Mouse (Mus musculus) MEL (cell line): ENCODE results near the gene Eri3.

Experiments
- CHD2 ChIP-seq: IDR thresholded peaks from 2 replicates; pipeline ENCODE4 v1.6.1; 2011; ENCODE audit warnings: low read length, improper control_type of control experiment
- CTCF ChIP-seq, 3 experiments: IDR thresholded peaks in 2 of 3; conservative IDR thresholded peaks in 1 of 3; 2 replicates each; pipeline ENCODE4 v1.5.1; 2011 to 2012; ENCODE audit warnings: low read length in 3 of 3, low read depth in 2 of 3, mild to moderate bottlenecking in 2 of 3, improper control_type of control experiment in 1 of 3, inconsistent platforms in 1 of 3, mixed read lengths in 1 of 3, moderate library complexity in 1 of 3; ENCODE audit not compliant: control insufficient read depth in 1 of 3, insufficient read depth in 1 of 3, poor library complexity in 1 of 3, severe bottlenecking in 1 of 3
- EP300 ChIP-seq, 2 experiments: IDR thresholded peaks; 2 replicates each; pipeline ENCODE4 v1.6.1; 2011; ENCODE audit warnings: improper control_type of control experiment in 2 of 2, low read length in 2 of 2, low read depth in 1 of 2, mild to moderate bottlenecking in 1 of 2
- MAFK ChIP-seq: IDR thresholded peaks from 2 replicates; pipeline ENCODE4 v1.6.1; 2011; ENCODE audit warnings: low read depth, mild to moderate bottlenecking, low read length, improper control_type of control experiment, borderline replicate concordance
- MEF2A ChIP-seq: IDR thresholded peaks from 2 replicates; pipeline ENCODE4 v1.6.1; 2014; ENCODE audit warnings: low read depth, mild to moderate bottlenecking, inconsistent platforms, low read length, improper control_type of control experiment; ENCODE audit not compliant: poor library complexity, insufficient replicate concordance, severe bottlenecking; ENCODE audit errors: extremely low read depth
- POLR2A ChIP-seq, 2 experiments: IDR thresholded peaks; 2 replicates each; pipeline ENCODE4 v1.6.1; 2011 to 2012; ENCODE audit warnings: low read length in 2 of 2, mild to moderate bottlenecking in 2 of 2, control low read depth in 1 of 2, improper control_type of control experiment in 1 of 2, low read depth in 1 of 2, moderate library complexity in 1 of 2; ENCODE audit not compliant: control insufficient read depth in 1 of 2, insufficient read depth in 1 of 2, poor library complexity in 1 of 2
- ZC3H11A ChIP-seq: IDR thresholded peaks from 2 replicates; pipeline ENCODE4 v1.6.1; 2012; ENCODE audit warnings: low read depth, mild to moderate bottlenecking, inconsistent platforms, low read length, improper control_type of control experiment

DNA sequence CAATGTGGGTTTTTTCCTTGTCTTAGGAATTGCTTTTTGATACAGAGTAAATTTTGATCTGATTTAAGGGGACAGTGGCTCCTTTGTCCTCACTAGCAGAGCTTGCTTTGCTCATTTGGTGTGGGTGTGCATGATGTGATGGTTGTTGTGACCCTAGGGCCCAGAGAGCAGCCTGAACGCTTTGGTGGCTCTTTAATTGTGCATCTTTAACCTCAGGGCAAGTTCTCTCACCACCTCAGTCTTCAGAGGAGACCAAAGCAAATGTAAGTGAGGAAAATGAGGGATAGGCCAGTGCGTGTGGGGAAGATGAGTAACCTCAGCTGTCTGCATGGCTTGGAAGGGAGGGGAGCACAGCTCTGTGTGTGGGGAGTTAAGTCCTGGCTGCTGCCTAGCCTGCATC, 18.7 kb downstream of the Eri3 start:
- TF ChIP-seq POLR2A (IDR thresholded peaks at IDR 0.05; ENCODE audit: control insufficient read depth in 1 of 2, insufficient read depth in 1 of 2, low read depth in 1 of 2, low read length in 2 of 2, poor library complexity in 1 of 2) (no peak), CHD2 (no peak), EP300 (IDR thresholded peaks at IDR 0.05; ENCODE audit: low read depth in 1 of 2, low read length in 2 of 2) (no peak), ZC3H11A (no peak), MAFK (no peak), CTCF (IDR thresholded peaks at IDR 0.05 in 2 of 3, conservative IDR thresholded peaks at IDR 0.05 in 1 of 3; ENCODE audit: control insufficient read depth in 1 of 3, insufficient read depth in 1 of 3, low read depth in 2 of 3, low read length in 3 of 3, poor library complexity in 1 of 3, severe bottlenecking in 1 of 3) (no peak), MEF2A (no peak)
